Mouse (Mus musculus) urinary bladder, postnatal 10 days (tissue): ENCODE data around the gene Cep95.

Source experiments
- DNase-seq: peaks from one replicate; pipeline ENCODE4 v3.0.0; 2022; ENCODE audit warnings: low spot score

The Cep95 gene

GRCm38 (mm10) chr11:106815331-106815730 is 26.3 kb downstream of the Cep95 start:
- no peak for DNase-seq

DNA sequence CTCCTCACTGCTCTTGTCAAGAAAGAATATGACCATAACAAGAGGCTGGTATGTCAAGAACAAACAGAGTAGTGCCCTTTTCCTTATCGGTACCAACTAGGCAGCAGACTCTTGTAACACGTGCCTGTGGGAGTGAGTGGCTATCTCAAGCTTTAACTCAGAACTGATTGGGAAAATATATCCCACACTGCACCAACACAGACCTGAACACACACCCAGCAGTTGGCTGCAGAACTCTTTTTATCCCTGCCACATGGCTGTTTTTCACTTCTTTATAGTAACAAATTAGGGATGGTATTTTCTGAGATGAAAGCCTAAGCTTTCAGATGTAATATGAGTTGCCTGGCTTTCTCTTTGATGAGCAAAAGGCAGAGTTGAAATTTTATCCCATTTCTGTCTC is 26.7 kb downstream of the Cep95 start:
- DNase-seq, result no peak

DNA sequence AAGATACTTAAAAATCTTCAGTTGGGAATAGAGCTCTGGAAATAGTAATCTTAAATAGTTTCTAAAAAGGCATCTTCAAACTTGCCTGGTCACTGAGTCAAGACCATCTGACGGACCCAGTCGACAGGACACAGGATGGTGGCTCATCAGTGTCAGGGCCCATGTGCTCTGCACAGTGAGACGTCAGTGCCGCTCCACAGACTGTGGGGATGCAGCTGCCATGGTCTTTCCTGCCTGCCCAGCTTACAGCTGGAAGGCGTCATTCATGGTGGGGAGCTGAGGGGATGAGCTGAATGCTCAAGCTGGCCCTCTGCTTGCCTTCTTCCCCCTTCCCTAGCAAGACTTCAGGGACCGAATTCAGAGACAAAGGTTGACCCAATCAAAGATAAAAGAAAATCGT is 27.3 kb downstream of the Cep95 start:
- DNase-seq, result no peak

- no peak for DNase-seq
Measured at GRCm38 (mm10) chr11:106817156-106817555, 28.1 kb downstream of the Cep95 start.

DNA sequence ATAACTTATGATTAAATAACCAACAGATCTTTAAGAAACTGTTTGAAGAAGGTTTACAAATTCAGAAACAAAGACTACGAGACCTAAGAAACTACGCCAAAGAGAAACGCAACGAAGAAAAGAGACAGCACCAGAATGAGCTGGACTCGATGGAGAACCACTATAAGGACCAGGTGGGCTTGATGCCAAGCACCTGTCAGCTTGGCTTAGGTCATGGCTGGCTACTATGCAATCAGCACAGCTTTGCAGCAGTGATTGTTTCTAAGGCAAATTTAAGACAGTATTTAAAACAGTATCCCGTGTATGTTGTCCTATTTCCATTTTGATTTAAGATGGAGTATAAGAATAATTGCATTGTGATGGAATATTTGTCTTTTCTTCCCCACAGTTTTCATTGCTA is 28.8 kb downstream of the Cep95 start:
- no peak for DNase-seq

DNA sequence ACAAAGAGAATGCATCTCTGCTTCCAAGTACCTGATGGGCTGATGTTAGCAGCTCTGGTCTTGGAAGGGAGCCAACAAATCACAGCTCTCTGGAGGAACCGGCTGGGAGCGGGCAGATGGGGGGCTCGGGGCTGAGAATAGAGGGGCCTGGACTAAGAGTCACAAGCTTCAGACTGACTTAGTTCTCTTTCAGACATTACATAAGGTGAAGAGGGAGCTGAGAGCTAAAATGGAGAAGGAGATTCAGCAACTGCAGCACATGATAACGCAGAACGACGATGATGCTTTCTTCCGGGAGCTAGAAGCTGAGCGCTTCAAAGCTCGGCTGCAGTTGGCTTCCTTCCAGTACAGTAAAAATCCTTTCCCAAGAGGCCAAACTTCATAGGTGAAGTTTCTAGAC is 29.3 kb downstream of the Cep95 start:
- DNase-seq, result no peak

- no peak for DNase-seq
Measured at GRCm38 (mm10) chr11:106819595-106819994, 30.5 kb downstream of the Cep95 start.

DNA sequence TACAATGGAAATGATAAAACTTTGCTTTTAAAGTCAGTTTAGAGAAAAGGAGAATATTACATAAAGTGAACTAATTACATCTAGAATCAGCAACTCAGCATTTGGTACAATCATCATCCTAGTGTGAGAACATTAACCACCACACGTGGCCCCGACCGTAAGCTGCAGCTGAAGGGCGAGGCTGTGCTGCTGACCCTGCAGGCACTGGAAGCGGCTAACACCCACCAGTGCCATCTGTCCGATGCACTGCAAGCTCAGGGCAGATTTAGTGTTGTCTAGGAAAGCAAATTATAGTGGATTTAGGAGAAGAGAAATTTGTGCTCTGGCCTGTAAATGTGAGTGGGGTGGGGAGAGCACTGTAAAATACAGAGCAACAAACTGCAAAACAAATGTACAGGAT is 31.2 kb downstream of the Cep95 start:
- no peak for DNase-seq

- no peak for DNase-seq
Measured at GRCm38 (mm10) chr11:106820972-106821371, 31.9 kb downstream of the Cep95 start.

DNA sequence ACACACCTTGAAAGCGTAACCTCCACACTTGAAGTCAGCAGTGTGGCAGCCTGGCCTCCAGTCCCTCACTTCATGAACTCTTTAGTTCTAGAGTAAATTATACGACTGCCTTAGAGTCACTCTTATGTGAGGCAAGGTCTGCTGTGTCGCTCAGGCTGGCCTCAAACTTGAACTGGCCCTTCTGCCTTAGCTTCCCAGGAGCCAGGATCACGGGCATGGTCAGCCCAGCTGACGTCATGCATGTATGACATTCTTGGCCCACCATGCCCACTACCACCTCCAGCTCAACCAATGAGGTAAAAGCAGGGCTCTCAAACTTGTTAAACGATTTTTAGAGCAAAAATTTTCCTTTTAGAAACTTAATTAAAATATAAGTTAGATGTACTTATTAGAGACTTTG is 32.3 kb downstream of the Cep95 start:
- DNase-seq, result no peak

DNA sequence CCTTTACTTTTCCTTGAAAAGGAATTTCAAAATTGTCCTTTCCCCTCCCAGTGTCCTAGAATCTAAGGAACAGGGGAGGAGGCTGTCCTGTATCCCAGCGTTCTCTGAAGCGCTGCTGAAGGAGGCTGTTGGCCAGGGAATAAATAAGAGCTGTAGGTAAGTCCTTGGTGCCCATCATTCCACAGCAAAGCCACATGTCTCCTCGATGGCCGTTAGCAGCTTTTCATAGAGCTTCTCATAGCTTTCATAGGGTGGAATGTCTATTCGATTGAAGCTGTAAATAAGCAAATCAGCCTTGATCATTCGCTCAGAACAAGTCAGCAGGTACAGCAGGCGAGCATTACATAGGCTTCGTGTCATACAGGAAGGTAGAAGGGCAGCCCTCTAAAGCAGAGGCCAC is 33.4 kb downstream of the Cep95 start:
- DNase-seq, result no peak

DNA sequence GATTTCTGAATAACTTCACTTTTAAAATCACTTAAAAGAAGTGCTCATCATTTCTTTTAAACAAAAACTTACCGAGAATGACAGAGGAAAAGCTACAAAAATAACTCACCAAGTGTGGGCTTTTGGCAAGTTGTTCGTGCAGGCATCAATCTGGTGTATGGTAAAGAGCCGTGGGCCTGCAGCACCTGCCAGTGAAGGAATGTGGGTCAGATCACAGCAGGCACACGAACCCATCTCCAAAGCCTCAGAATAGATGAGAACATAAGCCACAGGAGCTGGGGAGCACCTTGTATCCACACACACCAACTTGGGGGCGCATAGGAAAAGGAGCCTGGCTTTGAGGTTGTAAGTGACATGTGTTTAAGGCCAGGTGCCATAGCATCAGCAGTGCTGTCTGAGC is 33.9 kb downstream of the Cep95 start:
- DNase-seq, result no peak

- no peak for DNase-seq
Measured at GRCm38 (mm10) chr11:106823741-106824140, 34.7 kb downstream of the Cep95 start.

DNA sequence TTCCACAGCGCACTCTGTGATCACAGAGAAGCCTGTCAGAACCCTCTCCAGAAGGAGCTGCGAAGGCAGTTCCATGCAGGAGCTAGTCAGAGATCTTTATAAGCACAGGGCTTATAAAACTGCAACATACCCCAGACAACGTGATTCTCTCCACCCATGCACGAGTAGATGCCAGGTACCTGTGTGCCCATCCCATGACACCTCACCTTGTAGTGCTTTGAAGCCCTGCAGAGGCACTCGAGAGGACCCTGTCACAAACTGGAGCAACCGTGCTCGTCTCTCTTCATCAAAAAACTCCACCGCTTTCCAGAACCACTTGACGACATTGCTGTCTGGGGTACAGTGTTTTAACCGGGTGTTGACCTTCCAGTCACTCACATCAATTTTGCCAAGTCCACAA is 35.4 kb downstream of the Cep95 start:
- DNase-seq, result no peak

GRCm38 (mm10) chr11:106828079-106828478 is 39.0 kb downstream of the Cep95 start:
- no peak for DNase-seq

DNA sequence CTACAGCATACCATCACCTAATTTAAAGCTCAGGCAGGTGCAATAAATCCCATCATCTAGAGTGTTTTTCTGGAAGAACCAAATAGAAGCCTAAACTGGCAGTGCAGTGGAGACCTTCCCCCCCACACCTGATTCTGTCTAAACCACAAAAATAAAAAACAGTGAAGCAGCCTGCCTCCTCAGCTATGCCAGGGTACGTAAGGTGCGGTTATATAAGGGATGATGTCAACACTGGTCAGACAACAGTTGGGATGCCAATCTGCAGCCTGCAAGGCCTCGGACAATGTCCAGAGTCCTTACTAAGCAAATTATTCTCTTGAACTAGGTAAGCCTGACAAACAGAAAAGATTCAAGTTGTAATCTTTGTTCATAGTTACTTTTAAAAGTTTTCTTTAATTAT is 53.0 kb downstream of the Cep95 start:
- DNase-seq, result no peak

DNA sequence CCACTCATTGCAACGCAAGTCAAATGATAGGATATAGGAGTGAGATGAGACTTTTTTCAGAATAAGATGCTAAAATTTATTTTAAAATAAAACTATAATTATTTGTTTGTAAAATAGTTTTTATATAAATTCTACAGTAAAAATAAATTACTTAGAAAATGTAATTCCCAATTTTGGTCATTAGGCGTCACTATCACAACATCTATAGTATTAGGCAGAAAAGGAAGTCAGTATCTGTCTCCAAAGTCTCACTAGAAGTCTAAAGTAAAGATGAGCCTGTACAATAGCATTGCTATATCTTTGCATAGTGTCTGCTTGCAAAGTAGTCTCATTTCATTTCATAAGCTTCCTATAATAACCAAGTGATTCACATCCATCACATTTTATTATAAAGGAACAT is 62.4 kb downstream of the Cep95 start:
- DNase-seq, result no peak
